Mouse (Mus musculus) heart, postnatal 4 days (tissue): ENCODE measurements at regions not wholly inside any gene's neighbourhood (a gene's known extent, or its start where the extent isn't known, plus 50 kb on each side); places are given as distances from the start of the nearest gene placed in this dataset.

Experiments used
- DNase-seq: peaks from one replicate; pipeline ENCODE4 v3.0.0; 2021

GRCm38 (mm10) chr11:19353706-19354105, 334.9 kb upstream of the Meis1 start:
- no peak for DNase-seq

GRCm38 (mm10) chr11:19355179-19355578, 336.4 kb upstream of the Meis1 start:
- no peak for DNase-seq

GRCm38 (mm10) chr11:19356151-19356550, 337.4 kb upstream of the Meis1 start:
- DNase-seq = no peak

GRCm38 (mm10) chr11:19369152-19369551, 350.4 kb upstream of the Meis1 start:
- DNase-seq = no peak

GRCm38 (mm10) chr11:19373476-19373875, 354.7 kb upstream of the Meis1 start:
- DNase-seq = no peak

GRCm38 (mm10) chr11:19380935-19381334, 362.1 kb upstream of the Meis1 start:
- no peak for DNase-seq

- DNase-seq = no peak
Measured at GRCm38 (mm10) chr11:19389136-19389535, 370.4 kb upstream of the Meis1 start.

- no peak for DNase-seq
Measured at GRCm38 (mm10) chr11:19392190-19392589, 373.4 kb upstream of the Meis1 start.

GRCm38 (mm10) chr11:19394372-19394771, 375.6 kb upstream of the Meis1 start:
- DNase-seq = no peak

- no peak for DNase-seq
Measured at GRCm38 (mm10) chr11:19400396-19400795, 381.6 kb upstream of the Meis1 start.

- no peak for DNase-seq
Measured at GRCm38 (mm10) chr11:19420143-19420542, 401.4 kb upstream of the Meis1 start.

GRCm38 (mm10) chr11:19423268-19423667, 404.5 kb upstream of the Meis1 start:
- no peak for DNase-seq

- no peak for DNase-seq
Measured at GRCm38 (mm10) chr11:19423841-19424815, 405.3 kb upstream of the Meis1 start.

- DNase-seq = no peak
Measured at GRCm38 (mm10) chr11:19427559-19427958, 408.8 kb upstream of the Meis1 start.

- no peak for DNase-seq
Measured at GRCm38 (mm10) chr11:19433680-19434619, 415.2 kb upstream of the Meis1 start.

GRCm38 (mm10) chr11:19438385-19438784, 419.6 kb upstream of the Meis1 start:
- DNase-seq = no peak

GRCm38 (mm10) chr11:19441936-19442335, 423.2 kb upstream of the Meis1 start:
- DNase-seq = no peak

GRCm38 (mm10) chr11:19455391-19456290, 436.9 kb upstream of the Meis1 start:
- DNase-seq = no peak

GRCm38 (mm10) chr11:19456577-19456976, 437.8 kb upstream of the Meis1 start:
- DNase-seq = no peak

GRCm38 (mm10) chr11:19463730-19464358, 445.1 kb upstream of the Meis1 start:
- no peak for DNase-seq

- no peak for DNase-seq
Measured at GRCm38 (mm10) chr11:19468373-19468772, 449.6 kb upstream of the Meis1 start.

- no peak for DNase-seq
Measured at GRCm38 (mm10) chr11:19468803-19469202, 450.0 kb upstream of the Meis1 start.
